Mouse (Mus musculus) heart, embryonic 15.5 days (tissue): Measurements from ENCODE around the gene Fitm2. TPM values are rescaled to one million over a fixed set of nuclear protein-coding genes. Genes with fewer than 3 reads are reported as not detected.

Source experiments
- ATAC-seq: fragments of 200-750 bp; cut with Nextera tagmentation; replicated peaks from 2 replicates; pipeline ENCODE4 v1.8.0; 2017; ENCODE audit warnings: low read depth, moderate TSS enrichment; ENCODE audit not compliant: insufficient number of reproducible peaks, insufficient read depth, low FRiP score
- H3K27ac ChIP-seq: fragments of 300-500 bp; sonication (generic); 2 replicates; pipeline ENCODE4 v1.5.1; 2015; ENCODE audit warnings: mild to moderate bottlenecking, inconsistent platforms
- H3K27me3 ChIP-seq: fragments of 300-500 bp; sonication (generic); 2 replicates; pipeline ENCODE4 v1.6.1; 2015; ENCODE audit warnings: inconsistent platforms
- H3K36me3 ChIP-seq: fragments of 300-500 bp; sonication (generic); 2 replicates; pipeline ENCODE4 v1.6.1; 2015; ENCODE audit warnings: mild to moderate bottlenecking, inconsistent platforms
- H3K4me1 ChIP-seq: fragments of 300-500 bp; sonication (generic); replicated peaks from 2 replicates; pipeline ENCODE4 v1.6.1; 2015; ENCODE audit warnings: inconsistent platforms
- H3K4me2 ChIP-seq: fragments of 300-500 bp; sonication (generic); 2 replicates; pipeline ENCODE4 v1.6.1; 2015; ENCODE audit warnings: inconsistent platforms, mild to moderate bottlenecking, moderate library complexity
- H3K4me3 ChIP-seq: fragments of 300-500 bp; sonication (generic); 2 replicates; pipeline ENCODE4 v1.5.1; 2015; ENCODE audit warnings: mild to moderate bottlenecking, inconsistent platforms
- H3K9ac ChIP-seq: fragments of 300-500 bp; sonication (generic); 2 replicates; pipeline ENCODE4 v1.6.1; 2015; ENCODE audit warnings: mild to moderate bottlenecking, inconsistent platforms
- H3K9me3 ChIP-seq: fragments of 300-500 bp; sonication (generic); replicated peaks from 2 replicates; pipeline ENCODE4 v1.6.1; 2016; ENCODE audit warnings: inconsistent platforms
- WGBS: fragments of 180-500 bp; shearing (Covaris S2); methylation state at CpG from one replicate; pipeline ENCODE4 v1.1.7; 2015; ENCODE audit warnings: mixed read lengths; 5-methylcytosine and 5-hydroxymethylcytosine counted together
- polyA plus RNA-seq: library from polyadenylated mRNA; unstranded; fragments of >200 nt; fragmentation: Nextera tagmentation; extraction: Ambion mirVana; gene quantifications from 2 replicates; pipeline ENCODE4 v1.2.1, GENCODE M21; 2015

Gene Fitm2
- polyA plus RNA-seq, 1 experiment from 2014 or later, result 12.5 TPM

DNA sequence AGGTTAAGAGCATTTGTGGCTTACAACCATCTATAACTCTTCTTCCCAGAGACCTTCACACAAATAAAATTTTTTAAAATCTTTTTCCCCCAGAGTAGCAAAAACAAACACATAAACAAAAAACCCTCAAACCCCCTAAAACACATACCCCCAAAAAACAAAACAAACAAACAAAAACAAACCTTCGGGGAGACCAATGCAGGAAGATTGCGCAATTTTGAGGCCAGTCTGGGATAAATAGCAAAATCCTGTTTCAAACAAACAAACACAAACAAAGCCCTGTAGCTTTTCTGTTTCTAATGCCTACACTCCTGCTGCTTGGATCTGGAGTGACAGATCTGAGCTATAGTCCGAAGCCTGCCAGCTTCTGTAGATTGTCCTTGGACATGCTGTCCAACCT is 14.9 kb upstream of the Fitm2 start:
- no peak overlapping the region for H3K4me2 ChIP-seq
- no peaks in the 10 kb centered on the region for H3K9me3 ChIP-seq
- no peak overlapping the region for H3K27ac ChIP-seq
- peaks cover 13% of the 10 kb centered on the region; the same call in 1 of the 2 replicates for H3K27me3 ChIP-seq
- H3K9ac ChIP-seq, result no peak overlapping the region
- ATAC-seq, result no peak
- WGBS, result 82% methylated on average over 3 of the region's 3 CpGs
- H3K4me3 ChIP-seq, result no peak overlapping the region
- H3K36me3 ChIP-seq, result no peaks in the 10 kb centered on the region
- H3K4me1 ChIP-seq, result no peaks in the 10 kb centered on the region

DNA sequence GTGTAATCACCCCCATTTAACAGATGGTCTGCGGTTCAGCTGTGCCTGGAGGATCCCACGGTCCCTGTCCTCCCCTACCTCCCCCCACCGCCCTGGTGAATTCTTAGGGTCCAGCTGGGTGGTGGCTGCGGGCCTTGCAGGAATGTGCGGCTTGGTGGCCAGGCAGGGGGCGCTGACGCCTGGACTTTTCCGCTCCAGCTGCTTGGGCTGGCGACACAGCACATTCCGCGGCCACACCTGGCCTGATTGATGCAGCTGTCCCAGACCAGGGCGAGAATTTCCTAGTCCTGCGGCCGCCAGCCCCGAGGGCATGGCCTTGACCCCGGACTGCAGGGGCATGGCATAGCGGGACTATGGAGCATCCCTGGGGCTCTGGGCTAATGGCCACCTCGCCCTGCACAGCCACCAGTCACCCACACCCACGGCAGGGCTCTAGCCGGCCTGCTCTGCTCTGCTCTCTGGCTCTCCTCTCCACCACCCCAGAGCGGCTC is 9.2 kb upstream of the Fitm2 start:
- Histone ChIP-seq H3K9me3 (no peaks in the 10 kb centered on the region), H3K27ac (no peak overlapping the region), H3K4me1 (peaks cover 7% of the 10 kb centered on the region), H3K9ac (0 out of 2 replicates have a peak overlapping the region, but pooled peaks have one; percentile 26), H3K36me3 (no peaks in the 10 kb centered on the region), H3K4me3 (peak overlapping the region; percentile 17; the same call in 1 of the 2 replicates), H3K27me3 (peaks cover 26% of the 10 kb centered on the region), H3K4me2 (peak overlapping the region; percentile 49)
- no peak for ATAC-seq
- 3% methylated on average over 21 of the region's 21 CpGs for WGBS

DNA sequence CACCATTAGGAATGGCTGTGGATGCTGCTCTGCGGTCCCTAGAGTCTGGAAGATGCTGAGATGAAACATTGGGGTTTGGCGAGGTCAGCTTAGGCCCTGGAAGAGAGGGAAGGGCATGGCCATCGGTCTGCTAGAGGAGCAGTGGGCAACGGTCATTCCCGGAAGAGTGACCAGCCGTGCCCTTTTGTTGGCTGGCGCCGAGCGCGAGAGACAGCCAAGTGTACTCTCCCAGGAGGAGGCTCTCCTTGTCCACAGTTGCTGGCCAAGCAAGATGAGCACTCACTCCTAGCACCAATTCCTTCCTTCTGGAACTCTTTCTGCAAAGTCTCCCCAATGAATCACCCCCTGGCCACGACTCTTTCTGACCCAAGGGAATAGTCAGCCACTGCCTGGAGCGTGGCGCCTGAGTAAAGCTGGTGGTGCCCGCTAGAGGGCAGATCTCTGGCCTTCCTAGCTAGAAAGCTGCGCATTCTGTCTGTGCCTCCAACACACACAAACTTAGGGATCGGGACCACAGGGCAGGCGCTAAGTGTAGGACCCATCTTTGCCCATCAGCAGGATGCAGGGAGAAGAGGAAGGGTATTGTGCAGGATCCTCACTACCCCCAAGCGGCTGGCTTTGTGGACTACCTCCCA is 7.9 kb upstream of the Fitm2 start:
- 45% methylated on average over 18 of the region's 18 CpGs for WGBS
- Histone ChIP-seq H3K27ac (no peak overlapping the region), H3K9me3 (no peaks in the 10 kb centered on the region), H3K27me3 (peaks cover 26% of the 10 kb centered on the region), H3K9ac (no peak overlapping the region), H3K4me1 (peaks cover 7% of the 10 kb centered on the region), H3K4me2 (no peak overlapping the region), H3K4me3 (no peak overlapping the region), H3K36me3 (no peaks in the 10 kb centered on the region)
- no peak for ATAC-seq

DNA sequence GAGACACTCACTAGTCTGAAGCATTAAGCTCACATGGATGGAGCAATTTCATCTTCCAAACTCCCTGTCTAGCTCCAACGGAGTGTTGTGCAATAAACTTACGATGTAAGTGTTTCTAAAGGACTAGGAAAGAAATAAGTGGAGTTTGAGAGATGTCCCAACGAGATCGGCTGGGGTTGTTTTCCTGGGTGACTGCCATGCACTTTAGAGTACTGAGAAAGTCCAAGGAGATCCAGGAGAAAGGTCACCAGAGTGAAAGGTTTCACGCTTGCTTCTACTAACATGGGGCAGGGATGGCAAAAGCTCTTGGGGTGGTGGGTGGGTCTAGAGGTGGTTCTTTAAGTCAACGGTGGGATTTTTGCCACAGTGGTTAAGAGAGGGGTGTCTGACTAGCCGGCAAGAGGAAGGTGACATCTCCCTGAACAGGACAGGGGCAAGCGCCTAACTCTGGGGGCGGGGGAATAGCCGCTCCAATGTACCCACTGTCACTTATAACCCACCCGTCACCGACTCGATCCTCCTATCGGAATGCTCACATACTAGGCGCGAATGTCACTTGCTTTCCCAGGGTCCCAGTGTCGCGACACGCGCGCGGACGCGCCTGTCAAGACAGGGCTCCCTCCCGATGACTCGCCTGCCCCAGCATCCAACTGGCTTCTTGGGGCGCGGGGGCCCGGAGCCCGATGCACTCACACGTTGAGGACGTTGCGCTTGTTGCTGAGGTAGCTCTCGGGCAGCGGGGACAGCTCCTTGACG is 541 bp downstream of the Fitm2 start:
- ATAC-seq, result peak; percentile 65
- H3K9ac ChIP-seq, result peak overlapping the region; percentile 86
- 4% methylated on average over 36 of the region's 36 CpGs for WGBS
- no peaks in the 10 kb centered on the region for H3K27me3 ChIP-seq
- H3K9me3 ChIP-seq, result no peaks in the 10 kb centered on the region
- peaks cover 19% of the 10 kb centered on the region for H3K36me3 ChIP-seq
- peak overlapping the region; percentile 80 for H3K4me2 ChIP-seq
- H3K27ac ChIP-seq, result peak overlapping the region; percentile 84
- H3K4me1 ChIP-seq, result peaks cover 11% of the 10 kb centered on the region
- H3K4me3 ChIP-seq, result peak overlapping the region; percentile 93

DNA sequence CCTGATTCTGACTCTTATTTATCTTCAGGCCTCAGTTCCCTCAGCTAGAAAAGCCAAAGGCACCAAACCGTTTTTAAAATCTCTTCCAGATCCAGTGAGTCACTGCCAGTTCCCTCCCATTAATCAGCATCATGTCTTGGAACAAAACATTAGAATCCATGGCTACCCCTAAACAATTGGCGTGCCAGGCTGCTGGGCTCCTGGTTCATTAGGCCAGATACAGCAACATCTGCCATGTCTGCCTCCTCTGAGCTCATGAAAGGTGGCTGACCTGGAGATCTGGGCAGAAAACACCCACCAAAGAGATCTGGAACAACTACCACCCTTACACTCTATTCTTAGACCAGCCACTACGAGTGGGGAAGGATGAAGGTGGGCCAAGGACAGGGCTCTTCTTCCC is 1.3 kb downstream of the Fitm2 start:
- no peaks in the 10 kb centered on the region for H3K9me3 ChIP-seq
- no peaks in the 10 kb centered on the region for H3K27me3 ChIP-seq
- H3K9ac ChIP-seq, result no peak overlapping the region
- H3K4me2 ChIP-seq, result peak overlapping the region; percentile 80
- ATAC-seq, result no peak
- WGBS, result 74% methylated on average over 3 of the region's 3 CpGs
- peak overlapping the region; percentile 93 for H3K4me3 ChIP-seq
- H3K4me1 ChIP-seq, result peaks cover 14% of the 10 kb centered on the region
- H3K27ac ChIP-seq, result no peak overlapping the region
- H3K36me3 ChIP-seq, result peaks cover 19% of the 10 kb centered on the region

- no peak overlapping the region for H3K27ac ChIP-seq
- H3K4me2 ChIP-seq, result no peak overlapping the region
- H3K4me1 ChIP-seq, result peaks cover 26% of the 10 kb centered on the region
- 93% methylated on average over 15 of the region's 15 CpGs for WGBS
- H3K27me3 ChIP-seq, result no peaks in the 10 kb centered on the region
- no peak for ATAC-seq
- H3K9ac ChIP-seq, result no peak overlapping the region
- no peaks in the 10 kb centered on the region for H3K9me3 ChIP-seq
- H3K36me3 ChIP-seq, result peaks cover 19% of the 10 kb centered on the region
- no peak overlapping the region for H3K4me3 ChIP-seq
Observed at GRCm38 (mm10) chr2:163469711-163470110, 2.7 kb downstream of the Fitm2 start.

- Histone ChIP-seq H3K9ac (no peak overlapping the region), H3K4me1 (peaks cover 34% of the 10 kb centered on the region), H3K4me2 (no peak overlapping the region), H3K4me3 (no peak overlapping the region), H3K27me3 (no peaks in the 10 kb centered on the region), H3K9me3 (no peaks in the 10 kb centered on the region), H3K27ac (no peak overlapping the region), H3K36me3 (peaks cover 19% of the 10 kb centered on the region)
- ATAC-seq, result no peak
- WGBS, result 80% methylated on average over 6 of the region's 6 CpGs
Observed at GRCm38 (mm10) chr2:163468866-163469265, 3.6 kb downstream of the Fitm2 start.

DNA sequence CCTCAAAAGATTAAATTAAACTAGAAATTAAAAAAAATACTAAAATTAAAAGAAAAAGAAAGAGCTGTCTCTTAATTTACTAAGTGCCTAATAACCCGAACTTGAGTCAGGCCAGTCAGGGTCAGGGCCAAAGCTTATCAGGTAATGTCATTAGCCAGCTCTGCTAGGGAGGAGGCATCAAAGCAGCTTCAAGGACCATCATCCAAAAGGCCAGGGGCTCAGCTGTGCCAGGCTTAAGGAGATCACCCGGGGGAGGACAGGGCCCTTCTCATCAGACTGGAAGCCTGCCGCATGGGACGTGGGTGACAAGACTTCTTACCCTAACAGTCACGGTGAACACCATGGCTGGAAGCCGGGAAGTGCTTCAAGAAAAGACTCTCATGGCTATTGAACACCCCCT is 4.8 kb downstream of the Fitm2 start:
- peaks cover 46% of the 10 kb centered on the region for H3K4me1 ChIP-seq
- no peak overlapping the region for H3K4me3 ChIP-seq
- no peak for ATAC-seq
- peaks cover 19% of the 10 kb centered on the region for H3K36me3 ChIP-seq
- H3K4me2 ChIP-seq, result no peak overlapping the region
- H3K27ac ChIP-seq, result no peak overlapping the region
- H3K9ac ChIP-seq, result no peak overlapping the region
- H3K9me3 ChIP-seq, result no peaks in the 10 kb centered on the region
- WGBS, result 78% methylated on average over 6 of the region's 6 CpGs
- H3K27me3 ChIP-seq, result no peaks in the 10 kb centered on the region

DNA sequence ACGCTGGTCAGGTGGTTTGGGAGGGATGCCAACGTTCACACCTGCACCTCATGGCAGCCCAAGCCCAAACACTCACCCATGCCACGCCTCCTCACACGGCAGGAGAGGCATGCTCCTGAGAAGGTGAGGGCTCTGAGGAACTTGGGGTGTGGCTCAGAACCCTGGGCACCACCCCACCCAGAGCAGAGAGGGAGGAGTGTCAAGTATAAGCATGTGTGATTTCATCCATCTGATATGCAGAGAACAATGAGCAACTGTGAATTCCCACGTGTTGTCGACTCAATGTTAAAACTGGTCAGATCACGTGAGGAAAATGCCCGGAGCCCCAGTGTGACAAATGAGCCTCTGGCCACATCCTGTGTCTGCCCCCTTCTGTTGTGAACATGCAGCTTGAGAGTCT is 5.7 kb downstream of the Fitm2 start:
- Histone ChIP-seq H3K27ac (no peak overlapping the region), H3K4me2 (no peak overlapping the region), H3K4me1 (peaks cover 45% of the 10 kb centered on the region), H3K9me3 (no peaks in the 10 kb centered on the region), H3K27me3 (no peaks in the 10 kb centered on the region), H3K36me3 (peaks cover 19% of the 10 kb centered on the region), H3K9ac (no peak overlapping the region), H3K4me3 (no peak overlapping the region)
- WGBS, result 57% methylated on average over 8 of the region's 8 CpGs
- ATAC-seq, result no peak

GRCm38 (mm10) chr2:163464562-163464961 is 7.9 kb downstream of the Fitm2 start:
- 38% methylated on average over 6 of the region's 6 CpGs for WGBS
- ATAC-seq, result 0 out of 2 replicates have a peak, but pooled peaks have one; percentile 21
- peak overlapping the region; percentile 74 for H3K27ac ChIP-seq

DNA sequence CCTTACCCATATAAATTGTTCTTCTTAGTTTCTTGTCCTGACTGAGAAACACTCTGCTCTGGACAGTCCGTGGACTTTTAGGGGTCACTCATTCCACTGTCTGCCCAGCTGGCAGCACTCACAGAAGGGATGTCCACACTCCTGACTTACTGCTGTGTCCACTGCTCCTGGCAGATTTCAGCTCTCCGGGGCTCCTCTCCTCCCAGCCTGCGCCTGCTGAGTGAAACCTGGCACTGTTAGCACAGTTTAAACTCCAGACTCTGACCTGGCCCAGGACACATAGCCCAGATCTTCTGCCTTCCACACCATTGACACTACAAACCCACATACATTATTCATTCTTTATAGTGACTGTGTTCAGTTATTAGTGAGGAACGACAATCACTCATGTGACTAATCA is 8.4 kb downstream of the Fitm2 start:
- H3K27ac ChIP-seq, result peak overlapping the region; percentile 74
- 36% methylated on average over 4 of the region's 4 CpGs for WGBS
- no peaks in the 10 kb centered on the region for H3K9me3 ChIP-seq
- H3K36me3 ChIP-seq, result peaks cover 14% of the 10 kb centered on the region
- H3K4me1 ChIP-seq, result peaks cover 42% of the 10 kb centered on the region
- H3K4me2 ChIP-seq, result 0 out of 2 replicates have a peak overlapping the region, but pooled peaks have one; percentile 7
- H3K9ac ChIP-seq, result peak overlapping the region; percentile 8; the same call in 1 of the 2 replicates
- no peak overlapping the region for H3K4me3 ChIP-seq
- ATAC-seq, result no peak
- peaks cover 3% of the 10 kb centered on the region for H3K27me3 ChIP-seq

More at GRCm38 (mm10) chr2:163464562-163464961, 7.9 kb downstream of the Fitm2 start:
- H3K4me2 ChIP-seq, result 0 out of 2 replicates have a peak overlapping the region, but pooled peaks have one; percentile 7
- H3K36me3 ChIP-seq, result peaks cover 19% of the 10 kb centered on the region
- no peak overlapping the region for H3K4me3 ChIP-seq
- peak overlapping the region; percentile 8; the same call in 1 of the 2 replicates for H3K9ac ChIP-seq
- H3K27me3 ChIP-seq, result no peaks in the 10 kb centered on the region
- H3K4me1 ChIP-seq, result peaks cover 37% of the 10 kb centered on the region
- H3K9me3 ChIP-seq, result no peaks in the 10 kb centered on the region
